Comparison of ENCODE assay signal across 16 mouse cellular contexts in genomic region chr11:17200936-17201335, GRCm38 (mm10).
"Had no signal": no experiment of that assay in that cellular context is flagged by ENCODE, and none has a peak within 500 bp of the region (broad histone marks: within the 10 kb centered on the region; RNA-seq: fewer than 3 reads in every experiment).

No protein-coding gene starts in this region.

- DNase-seq: retina, postnatal 1 day; right cerebral cortex, adult 18-20 months; right cerebral cortex, postnatal 14 days; right cerebral cortex, postnatal 25 days; right cerebral cortex, postnatal 4 days; spleen, adult 18-20 months; thymus, adult 18-20 months; thymus, adult 2 months; thymus, postnatal 14 days; thymus, postnatal 25 days; thymus, postnatal 36 days; thymus, postnatal 4 days had no signal

- H3K4me1 ChIP-seq: neural tube, embryonic 13.5 days; neural tube, embryonic 15.5 days; stomach, embryonic 15.5 days had no signal

- H3K27ac ChIP-seq: neural tube, embryonic 13.5 days; neural tube, embryonic 15.5 days; stomach, embryonic 15.5 days; stomach, postnatal 0 days had no signal

- H3K4me2 ChIP-seq: neural tube, embryonic 13.5 days; neural tube, embryonic 15.5 days; stomach, embryonic 15.5 days had no signal

- H3K4me3 ChIP-seq: neural tube, embryonic 13.5 days; neural tube, embryonic 15.5 days; stomach, embryonic 15.5 days had no signal

- H3K27me3 ChIP-seq: neural tube, embryonic 13.5 days; neural tube, embryonic 15.5 days; stomach, embryonic 15.5 days had no signal

- H3K9me3 ChIP-seq: neural tube, embryonic 13.5 days; neural tube, embryonic 15.5 days; stomach, embryonic 15.5 days had no signal

- H3K9ac ChIP-seq: neural tube, embryonic 13.5 days; neural tube, embryonic 15.5 days; stomach, embryonic 15.5 days had no signal
